Mouse (Mus musculus): Measurements from ENCODE around the gene Ltk. TPM values are rescaled to one million over a fixed set of nuclear protein-coding genes. Genes with fewer than 3 reads are reported as not detected.
A peak's percentile ranks its signal among the peaks of the same experiment; 100 is the strongest.

Ltk gene
- polyA plus RNA-seq, 1 experiment from 2014 or later, result 0.95 TPM

GRCm38 (mm10) chr2:119757601-119758100 is 2.6 kb downstream of the Ltk start:
- Histone ChIP-seq H3K36me3 (no peaks in the 10 kb centered on the region), H3K27ac (no peak overlapping the region), H3K9me3 (replicated peaks) (no peaks in the 10 kb centered on the region), H3K9ac (peak overlapping the region; percentile 51), H3K27me3 (peaks cover 89% of the 10 kb centered on the region), H3K4me3 (replicated peaks) (peak overlapping the region; percentile 62), H3K4me2 (peak overlapping the region; percentile 98), H3K4me1 (peaks cover 21% of the 10 kb centered on the region)
- ATAC-seq (replicated peaks; ENCODE audit: low FRiP score), result peak; percentile 73
- WGBS, result 3% methylated on average over 31 of the region's 31 CpGs

GRCm38 (mm10) chr2:119749260-119749659 is 11.0 kb downstream of the Ltk start:
- Histone ChIP-seq H3K4me2 (no peak overlapping the region), H3K4me1 (peaks cover 11% of the 10 kb centered on the region), H3K36me3 (no peaks in the 10 kb centered on the region), H3K27me3 (peaks cover 79% of the 10 kb centered on the region), H3K9me3 (replicated peaks) (no peaks in the 10 kb centered on the region), H3K9ac (no peak overlapping the region), H3K27ac (no peak overlapping the region), H3K4me3 (replicated peaks) (no peak overlapping the region)
- no peak for ATAC-seq (replicated peaks; ENCODE audit: low FRiP score)
- 72% methylated on average over 13 of the region's 13 CpGs for WGBS

- Histone ChIP-seq H3K4me1 (peaks cover 28% of the 10 kb centered on the region), H3K36me3 (no peaks in the 10 kb centered on the region), H3K4me2 (no peak overlapping the region), H3K27ac (no peak overlapping the region), H3K9me3 (replicated peaks) (no peaks in the 10 kb centered on the region), H3K9ac (no peak overlapping the region), H3K4me3 (replicated peaks) (no peak overlapping the region), H3K27me3 (peaks cover 81% of the 10 kb centered on the region)
- 57% methylated on average over 7 of the region's 7 CpGs for WGBS
- no peak for ATAC-seq (replicated peaks; ENCODE audit: low FRiP score)
These were observed 12.7 kb downstream of the Ltk start for GRCm38 (mm10) chr2:119747554-119747953.

GRCm38 (mm10) chr2:119745281-119745680 is 14.9 kb downstream of the Ltk start:
- Histone ChIP-seq H3K4me2 (no peak overlapping the region), H3K36me3 (no peaks in the 10 kb centered on the region), H3K9me3 (replicated peaks) (no peaks in the 10 kb centered on the region), H3K9ac (no peak overlapping the region), H3K27ac (no peak overlapping the region), H3K4me1 (peaks cover 47% of the 10 kb centered on the region), H3K27me3 (peaks cover 64% of the 10 kb centered on the region), H3K4me3 (replicated peaks) (no peak overlapping the region)
- WGBS, result 10% methylated on average over 1 of the region's 1 CpGs
- ATAC-seq (replicated peaks; ENCODE audit: low FRiP score), result no peak

GRCm38 (mm10) chr2:119744163-119745111 is 15.8 kb downstream of the Ltk start:
- no peaks in the 10 kb centered on the region for H3K36me3 ChIP-seq
- H3K4me3 ChIP-seq (replicated peaks), result peak overlapping the region; percentile 71
- WGBS, result 3% methylated on average over 46 of the region's 46 CpGs
- no peaks in the 10 kb centered on the region for H3K9me3 ChIP-seq (replicated peaks)
- H3K4me2 ChIP-seq, result peak overlapping the region; percentile 100
- no peak overlapping the region for H3K9ac ChIP-seq
- H3K27ac ChIP-seq, result no peak overlapping the region
- peaks cover 56% of the 10 kb centered on the region for H3K27me3 ChIP-seq
- 0 out of 2 replicates have a peak, but pooled peaks have one; percentile 9 for ATAC-seq (replicated peaks; ENCODE audit: low FRiP score)
- peaks cover 48% of the 10 kb centered on the region for H3K4me1 ChIP-seq

- WGBS, result 8% methylated on average over 22 of the region's 22 CpGs
- ATAC-seq (replicated peaks; ENCODE audit: low FRiP score), result no peak
- H3K9ac ChIP-seq, result no peak overlapping the region
- H3K4me2 ChIP-seq, result peak overlapping the region; percentile 100
- H3K4me3 ChIP-seq (replicated peaks), result peak overlapping the region; percentile 71
- H3K27ac ChIP-seq, result no peak overlapping the region
- H3K4me1 ChIP-seq, result peaks cover 48% of the 10 kb centered on the region
- no peaks in the 10 kb centered on the region for H3K9me3 ChIP-seq (replicated peaks)
- peaks cover 50% of the 10 kb centered on the region for H3K27me3 ChIP-seq
- no peaks in the 10 kb centered on the region for H3K36me3 ChIP-seq
These were observed 16.4 kb downstream of the Ltk start for GRCm38 (mm10) chr2:119743808-119744162.

GRCm38 (mm10) chr2:119743176-119743807 is 16.9 kb downstream of the Ltk start:
- H3K4me1 ChIP-seq, result peaks cover 48% of the 10 kb centered on the region

GRCm38 (mm10) chr2:119742461-119743175 is 17.6 kb downstream of the Ltk start:
- Histone ChIP-seq H3K9me3 (replicated peaks) (no peaks in the 10 kb centered on the region), H3K4me3 (replicated peaks) (peak overlapping the region; percentile 71), H3K4me1 (peaks cover 48% of the 10 kb centered on the region), H3K27me3 (peaks cover 42% of the 10 kb centered on the region), H3K36me3 (no peaks in the 10 kb centered on the region), H3K4me2 (peak overlapping the region; percentile 100), H3K27ac (no peak overlapping the region), H3K9ac (peak overlapping the region; percentile 65)
- WGBS, result under 1% methylated on average over 69 of the region's 70 CpGs
- peak; percentile 41 for ATAC-seq (replicated peaks; ENCODE audit: low FRiP score)

More at GRCm38 (mm10) chr2:119743176-119743807, 16.9 kb downstream of the Ltk start:
- Histone ChIP-seq H3K9ac (peak overlapping the region; percentile 65; the same call in 1 of the 2 replicates), H3K36me3 (no peaks in the 10 kb centered on the region), H3K4me2 (peak overlapping the region; percentile 100), H3K4me3 (replicated peaks) (peak overlapping the region; percentile 71), H3K27me3 (peaks cover 49% of the 10 kb centered on the region), H3K9me3 (replicated peaks) (no peaks in the 10 kb centered on the region), H3K27ac (no peak overlapping the region)
- 9% methylated on average over 31 of the region's 31 CpGs for WGBS
- no peak for ATAC-seq (replicated peaks; ENCODE audit: low FRiP score)

- peaks cover 48% of the 10 kb centered on the region for H3K4me1 ChIP-seq
- H3K4me3 ChIP-seq (replicated peaks), result peak within 1 kb of the TSS; percentile 71
- H3K9ac ChIP-seq, result peak within 1 kb of the TSS; percentile 65
- H3K27me3 ChIP-seq, result peaks cover 48% of the 10 kb centered on the region
- H3K9me3 ChIP-seq (replicated peaks), result no peaks in the 10 kb centered on the region
- H3K4me2 ChIP-seq, result peak within 1 kb of the TSS; percentile 100
- ATAC-seq (replicated peaks; ENCODE audit: low FRiP score), result peak; percentile 86
- no peaks in the 10 kb centered on the region for H3K36me3 ChIP-seq
- peak within 1 kb of the TSS; percentile 90 for H3K27ac ChIP-seq
- WGBS, result under 1% methylated on average over 44 of the region's 53 CpGs
These were observed 18.4 kb downstream of the Ltk start, which contains the start of gene Itpka for GRCm38 (mm10) chr2:119741581-119742411. Itpka (plus strand) TSS chr2:119742337.

- peaks cover 6% of the 10 kb centered on the region for H3K36me3 ChIP-seq
- H3K27ac ChIP-seq, result no peak overlapping the region
These were observed 19.7 kb downstream of the Ltk start for GRCm38 (mm10) chr2:119740567-119740966.

GRCm38 (mm10) chr2:119737124-119737523 is 23.1 kb downstream of the Ltk start:
- H3K27me3 ChIP-seq, result 0 out of 2 replicates have a peak, but pooled peaks cover 11% of the 10 kb centered on the region
- peaks cover 39% of the 10 kb centered on the region for H3K36me3 ChIP-seq
- no peak overlapping the region for H3K9ac ChIP-seq
- no peak overlapping the region for H3K4me2 ChIP-seq
- H3K4me1 ChIP-seq, result peaks cover 19% of the 10 kb centered on the region
- 24% methylated on average over 12 of the region's 12 CpGs for WGBS
- H3K9me3 ChIP-seq (replicated peaks), result no peaks in the 10 kb centered on the region
- H3K27ac ChIP-seq, result no peak overlapping the region
- no peak overlapping the region for H3K4me3 ChIP-seq (replicated peaks)
- ATAC-seq (replicated peaks; ENCODE audit: low FRiP score), result no peak

More at GRCm38 (mm10) chr2:119740567-119740966, 19.7 kb downstream of the Ltk start:
- H3K9me3 ChIP-seq (replicated peaks), result no peaks in the 10 kb centered on the region
- H3K27me3 ChIP-seq, result peaks cover 44% of the 10 kb centered on the region
- ATAC-seq (replicated peaks; ENCODE audit: low FRiP score), result no peak
- no peak overlapping the region for H3K9ac ChIP-seq
- H3K4me1 ChIP-seq, result peaks cover 48% of the 10 kb centered on the region
- 23% methylated on average over 2 of the region's 2 CpGs for WGBS
- peak overlapping the region; percentile 100 for H3K4me2 ChIP-seq
- H3K4me3 ChIP-seq (replicated peaks), result no peak overlapping the region
